In the genomic region with DNA sequence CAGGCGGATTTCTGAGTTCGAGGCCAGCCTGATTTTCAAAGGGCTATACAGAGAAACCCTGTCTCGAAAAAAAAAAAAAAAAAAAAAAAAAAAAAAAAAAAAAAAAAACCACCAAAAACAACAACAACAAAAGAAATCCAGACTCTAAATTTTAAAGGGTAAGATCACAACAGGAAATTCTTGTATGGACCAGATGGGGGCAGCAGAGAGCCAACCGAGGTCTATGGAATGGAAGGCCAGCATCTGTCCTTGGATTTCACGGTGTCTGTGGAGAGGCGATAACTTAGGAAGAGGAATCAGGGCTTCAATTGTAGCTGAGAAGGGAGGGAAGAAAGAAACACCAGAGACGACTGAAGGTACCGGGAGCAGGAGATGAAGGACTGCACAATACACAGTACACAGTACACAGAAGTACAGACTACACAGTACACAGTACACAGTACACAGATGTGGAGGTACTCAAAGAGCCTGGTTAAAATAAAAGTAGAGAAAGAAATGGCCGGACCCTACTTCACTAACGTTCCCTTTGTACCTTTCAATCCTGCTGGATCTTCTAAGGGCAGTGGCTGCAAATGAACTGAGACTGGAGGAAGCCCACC, we compare ENCODE assay signal across 9 mouse cellular contexts. TPM values are rescaled to one million over a fixed set of nuclear protein-coding genes. Genes with fewer than 3 reads are reported as not detected.
DNase-seq lines count a peak whose midpoint lies in the region; ATAC-seq lines count a peak whose summit lies in the region.
"Had no signal": no experiment of that assay in that cellular context is flagged by ENCODE, and none has a peak within 500 bp of the region (broad histone marks: within the 10 kb centered on the region; RNA-seq: fewer than 3 reads in every experiment).

No protein-coding gene starts in this region.

- 71% methylated on average over 10 of the region's 10 CpGs for WGBS in limb, embryonic 12.5 days

- peak; percentile 63 for DNase-seq in urinary bladder, postnatal 14 days (ENCODE audit: low spot score)
- no peak for DNase-seq in urinary bladder, adult 2 months (ENCODE audit: low spot score)
- DNase-seq in adrenal gland, adult 18-20 months (ENCODE audit: low spot score in 2 of 2): peak; percentile 62 to 76
- peak; percentile 59 for DNase-seq in embryo, embryonic 11 days
- peak; percentile 79 for DNase-seq in induced T-regulatory cell, adult 2 months (ENCODE audit: low read depth)
- peak; percentile 62 for DNase-seq in retina, postnatal 1 day

- no peak overlapping the region for H3K9ac ChIP-seq in limb, embryonic 12.5 days (replicated peaks)
- H3K9ac ChIP-seq: heart, embryonic 13.5 days had no signal

- no peaks in the 10 kb centered on the region for H3K9me3 ChIP-seq in limb, embryonic 12.5 days
- H3K9me3 ChIP-seq: heart, embryonic 13.5 days had no signal

- H3K4me2 ChIP-seq in limb, embryonic 12.5 days: no peak overlapping the region
- H3K4me2 ChIP-seq: heart, embryonic 13.5 days had no signal

- H3K36me3 ChIP-seq in limb, embryonic 12.5 days: no peaks in the 10 kb centered on the region
- H3K36me3 ChIP-seq: heart, embryonic 13.5 days had no signal

- 0 out of 2 replicates have a peak, but pooled peaks have one; percentile 33 for ATAC-seq in limb, embryonic 12.5 days (ENCODE audit: insufficient number of reproducible peaks, insufficient read depth, low FRiP score, low TSS enrichment, low read depth)
- ATAC-seq in granulocyte monocyte progenitor cell, adult 5-6 weeks (replicated peaks; ENCODE audit: poor library complexity, severe bottlenecking): no peak

- no peak overlapping the region for H3K4me3 ChIP-seq in limb, embryonic 12.5 days (replicated peaks)
- H3K4me3 ChIP-seq: heart, embryonic 13.5 days had no signal

- no peaks in the 10 kb centered on the region for H3K27me3 ChIP-seq in limb, embryonic 12.5 days
- H3K27me3 ChIP-seq: heart, embryonic 13.5 days had no signal

- no peak overlapping the region for H3K27ac ChIP-seq in limb, embryonic 12.5 days
- H3K27ac ChIP-seq: heart, embryonic 13.5 days had no signal

- H3K4me1 ChIP-seq in limb, embryonic 12.5 days (replicated peaks): no peaks in the 10 kb centered on the region
- H3K4me1 ChIP-seq: heart, embryonic 13.5 days had no signal

RNA-seq across cellular contexts. Expression of a gene that starts 13.1 kb away (rescaled TPM):
- 3.7 and 4.9 TPM in 2 replicates for polyA plus RNA-seq in urinary bladder, adult 2 months (2012; rRNA removed)
- 10 to 100 TPM; 19.7 to 28.7 TPM for total RNA-seq in adrenal gland, adult 18-20 months (2021)
- 0.82 and 1.1 TPM in 2 replicates for polyA plus RNA-seq in limb, embryonic 12.5 days (2016; fragmentation: Nextera tagmentation; extraction: Ambion mirVana)
- 18.2 and 19.4 TPM in 2 replicates for total RNA-seq in granulocyte monocyte progenitor cell, adult 5-6 weeks (2014; fragmentation: Nextera tagmentation)
- total RNA-seq in granulocyte monocyte progenitor cell, adult 5-6 weeks (2017): 14.8 and 16.9 TPM in 2 replicates
